Mouse (Mus musculus) urinary bladder, postnatal 14 days (tissue): ENCODE data around the gene Gm20388.
A peak's percentile ranks its signal among the peaks of the same experiment; 100 is the strongest.
"Not testable (repeated sequence)": the region's sequence is repeated elsewhere in the genome, so short reads cannot be mapped to it uniquely, and the experiment has no call there.

Source experiments
- DNase-seq: peaks from one replicate; pipeline ENCODE4 v3.0.0; 2021; ENCODE audit warnings: low spot score

The Gm20388 gene

GRCm38 (mm10) chr8:123431616-123432365, 3521.2 kb downstream of the Gm20388 start:
- DNase-seq = no peak

GRCm38 (mm10) chr8:123432381-123432780, 3521.7 kb downstream of the Gm20388 start:
- no peak for DNase-seq

- DNase-seq = not testable (repeated sequence)
These were observed 3522.8 kb downstream of the Gm20388 start for GRCm38 (mm10) chr8:123433241-123433974.

- DNase-seq = no peak
These were observed 3531.1 kb downstream of the Gm20388 start for GRCm38 (mm10) chr8:123441788-123442187.

GRCm38 (mm10) chr8:123442351-123442750, 3531.7 kb downstream of the Gm20388 start:
- no peak for DNase-seq

GRCm38 (mm10) chr8:123442871-123443575, 3532.4 kb downstream of the Gm20388 start:
- peak; percentile 95 for DNase-seq

- no peak for DNase-seq
These were observed 3532.9 kb downstream of the Gm20388 start for GRCm38 (mm10) chr8:123443576-123443921.

- no peak for DNase-seq
These were observed 3533.5 kb downstream of the Gm20388 start for GRCm38 (mm10) chr8:123444131-123444530.

- no peak for DNase-seq
These were observed 3535.3 kb downstream of the Gm20388 start for GRCm38 (mm10) chr8:123445981-123446380.

GRCm38 (mm10) chr8:123446799-123447198, 3536.2 kb downstream of the Gm20388 start:
- no peak for DNase-seq

GRCm38 (mm10) chr8:123450783-123451182, 3540.1 kb downstream of the Gm20388 start:
- no peak for DNase-seq

GRCm38 (mm10) chr8:123451747-123452146, 3541.1 kb downstream of the Gm20388 start:
- not testable (repeated sequence) for DNase-seq

GRCm38 (mm10) chr8:123452149-123452548, 3541.5 kb downstream of the Gm20388 start:
- no peak for DNase-seq

GRCm38 (mm10) chr8:123453291-123453690, 3542.7 kb downstream of the Gm20388 start:
- DNase-seq = no peak

GRCm38 (mm10) chr8:123453951-123454350, 3543.3 kb downstream of the Gm20388 start:
- DNase-seq = no peak

GRCm38 (mm10) chr8:123454559-123454958, 3543.9 kb downstream of the Gm20388 start:
- no peak for DNase-seq

GRCm38 (mm10) chr8:123463651-123464050, 3553.0 kb downstream of the Gm20388 start:
- DNase-seq = no peak

GRCm38 (mm10) chr8:123467476-123467875, 3556.8 kb downstream of the Gm20388 start:
- no peak for DNase-seq

- not testable (repeated sequence) for DNase-seq
These were observed 3562.3 kb downstream of the Gm20388 start for GRCm38 (mm10) chr8:123472991-123473390.

GRCm38 (mm10) chr8:123474549-123474948, 3563.9 kb downstream of the Gm20388 start:
- not testable (repeated sequence) for DNase-seq

GRCm38 (mm10) chr8:123476911-123477736, 3566.5 kb downstream of the Gm20388 start:
- DNase-seq = no peak

- DNase-seq = peak; percentile 91
These were observed 3567.2 kb downstream of the Gm20388 start, which contains the start of gene Afg3l1 for GRCm38 (mm10) chr8:123477737-123478258. Gene Afg3l1 (plus strand): TSS chr8:123477903.
